Mouse (Mus musculus) cortical plate, adult 2 months (tissue): Measurements from ENCODE around the gene Cavin1.

Source experiments
- CTCF ChIP-seq: fragments of 200-500 bp; IDR thresholded peaks from 2 replicates; pipeline ENCODE4 v1.5.1; 2011; ENCODE audit warnings: mild to moderate bottlenecking, control low read depth, low read length; ENCODE audit not compliant: insufficient read depth; ENCODE audit errors: extremely low read depth
- POLR2A ChIP-seq: fragments of 200-500 bp; IDR thresholded peaks from 2 replicates; pipeline ENCODE4 v1.6.1; 2011; ENCODE audit warnings: mild to moderate bottlenecking, low read length, control low read depth; ENCODE audit not compliant: insufficient read depth; ENCODE audit errors: extremely low read depth

DNA sequence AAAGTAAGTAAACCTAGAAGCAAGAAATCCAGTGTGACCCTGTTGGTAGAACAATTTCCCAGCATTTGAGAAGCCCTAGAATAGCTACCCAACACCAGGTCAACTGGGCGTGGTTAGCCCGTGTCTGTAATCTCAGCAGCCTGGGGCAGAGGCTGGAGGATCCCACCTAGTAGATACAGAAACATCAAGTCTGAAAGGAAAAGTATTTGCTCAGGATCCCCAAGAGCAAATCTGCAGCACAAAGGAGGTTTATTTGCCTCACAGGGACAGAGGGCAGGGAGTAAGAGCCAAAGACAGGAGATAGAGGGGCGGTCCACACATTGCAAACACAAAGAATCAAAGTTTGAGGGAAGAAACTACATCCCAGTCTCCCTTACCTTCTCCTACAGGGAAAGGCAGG lies 28.6 kb upstream of the Cavin1 start:
- TF ChIP-seq CTCF (no peak), POLR2A (no peak)
